Mouse (Mus musculus) CH12.LX (cell line): Measurements from ENCODE around the gene Ly6g6c. TPM values are rescaled to one million over a fixed set of nuclear protein-coding genes. Genes with fewer than 3 reads are reported as not detected.

Experiments
- DNase-seq: peaks from one replicate; pipeline ENCODE4 v3.0.0-alpha.2; 2013; ENCODE audit errors: extremely low read depth
- H3K27ac ChIP-seq: 2 replicates; pipeline ENCODE4 v1.5.1; 2012; ENCODE audit warnings: low read depth, mild to moderate bottlenecking, control low read depth, moderate library complexity; ENCODE audit not compliant: insufficient read depth
- H3K27me3 ChIP-seq: replicated peaks from 2 replicates; pipeline ENCODE3; 2012; ENCODE audit warnings: inconsistent platforms
- H3K36me3 ChIP-seq, 2 experiments: replicated peaks in 1 of 2; 2 replicates each; pipeline versions ENCODE3 to v1.6.1; 2012; ENCODE audit warnings: inconsistent platforms in 1 of 2, low read length in 1 of 2, mild to moderate bottlenecking in 1 of 2, mixed read lengths in 1 of 2, moderate library complexity in 1 of 2; ENCODE audit not compliant: control insufficient read depth in 1 of 2, insufficient read depth in 1 of 2
- H3K4me1 ChIP-seq, 2 experiments: 2 replicates each; pipeline ENCODE4 v1.6.1; 2012; ENCODE audit warnings: inconsistent platforms in 1 of 2, moderate library complexity in 1 of 2; ENCODE audit not compliant: insufficient read depth in 2 of 2, control insufficient read depth in 1 of 2
- H3K4me2 ChIP-seq: 2 replicates; pipeline ENCODE4 v1.6.1; 2012; ENCODE audit warnings: low read depth, mild to moderate bottlenecking, control low read depth; ENCODE audit not compliant: poor library complexity, insufficient read depth, severe bottlenecking
- H3K4me3 ChIP-seq, 3 experiments: fragments of 150-350 bp in 1 of 3; sonication (generic) in 1 of 3; replicated peaks in 1 of 3; 2 replicates each; pipeline versions ENCODE3 to v1.5.1; 2011 to 2012; ENCODE audit warnings: low read depth in 2 of 3, low read length in 2 of 3, mild to moderate bottlenecking in 2 of 3, moderate library complexity in 2 of 3, control low read depth in 1 of 3, improper control_type of control experiment in 1 of 3, inconsistent platforms in 1 of 3, mixed read lengths in 1 of 3; ENCODE audit not compliant: poor library complexity in 1 of 3
- H3K79me2 ChIP-seq: replicated peaks from 2 replicates; pipeline ENCODE4 v1.6.1; 2012; ENCODE audit warnings: mild to moderate bottlenecking, moderate library complexity; ENCODE audit not compliant: control insufficient read depth, poor library complexity, insufficient read depth, severe bottlenecking; ENCODE audit errors: extremely low read depth
- H3K9ac ChIP-seq: 2 replicates; pipeline ENCODE4 v1.6.1; 2012; ENCODE audit warnings: low read depth, mild to moderate bottlenecking, control low read depth, moderate library complexity; ENCODE audit not compliant: insufficient read depth
- H3K9me3 ChIP-seq: replicated peaks from 2 replicates; pipeline ENCODE3; 2012; ENCODE audit warnings: low read length, inconsistent platforms, mixed read lengths
- BHLHE40 ChIP-seq: IDR thresholded peaks from 2 replicates; pipeline ENCODE4 v1.6.1; 2011; ENCODE audit warnings: mild to moderate bottlenecking, low read depth, low read length, improper control_type of control experiment
- CHD2 ChIP-seq: IDR thresholded peaks from 2 replicates; pipeline ENCODE4 v1.6.1; 2011; ENCODE audit warnings: low read length, improper control_type of control experiment
- CTCF ChIP-seq, 2 experiments: IDR thresholded peaks in 1 of 2; conservative IDR thresholded peaks in 1 of 2; 2 replicates each; pipeline ENCODE4 v1.5.1; 2011 to 2012; ENCODE audit warnings: low read depth in 2 of 2, low read length in 2 of 2, improper control_type of control experiment in 1 of 2, inconsistent platforms in 1 of 2, mild to moderate bottlenecking in 1 of 2, moderate library complexity in 1 of 2
- E2F4 ChIP-seq: IDR thresholded peaks from 2 replicates; pipeline ENCODE4 v1.6.1; 2011; ENCODE audit warnings: low read depth, low read length, improper control_type of control experiment; ENCODE audit not compliant: insufficient replicate concordance
- EP300 ChIP-seq: IDR thresholded peaks from 2 replicates; pipeline ENCODE4 v1.6.1; 2011; ENCODE audit warnings: low read length, improper control_type of control experiment
- GABPA ChIP-seq: IDR thresholded peaks from 2 replicates; pipeline ENCODE4 v1.6.1; 2012; ENCODE audit warnings: low read depth, low read length, improper control_type of control experiment, inconsistent platforms; ENCODE audit not compliant: insufficient replicate concordance
- JUND ChIP-seq: conservative IDR thresholded peaks from 2 replicates; pipeline ENCODE4 v1.6.1; 2011; ENCODE audit warnings: low read depth, low read length, improper control_type of control experiment
- MAZ ChIP-seq: IDR thresholded peaks from 2 replicates; pipeline ENCODE4 v1.6.1; 2012; ENCODE audit warnings: low read depth, mild to moderate bottlenecking, inconsistent platforms, low read length, improper control_type of control experiment, moderate library complexity
- MEF2A ChIP-seq: IDR thresholded peaks from 2 replicates; pipeline ENCODE4 v1.6.1; 2014; ENCODE audit warnings: low read depth, mild to moderate bottlenecking, inconsistent platforms, low read length, improper control_type of control experiment, borderline replicate concordance
- MYC ChIP-seq: IDR thresholded peaks from 2 replicates; pipeline ENCODE4 v1.6.1; 2011; ENCODE audit warnings: low read depth, mild to moderate bottlenecking, improper control_type of control experiment, low read length
- PAX5 ChIP-seq: IDR thresholded peaks from 2 replicates; pipeline ENCODE4 v1.6.1; 2012; ENCODE audit warnings: low read length, inconsistent platforms, mixed read lengths
- POLR2A ChIP-seq: IDR thresholded peaks from 2 replicates; pipeline ENCODE4 v1.6.1; 2011; ENCODE audit warnings: low read depth, mild to moderate bottlenecking, improper control_type of control experiment, low read length
- POLR2AphosphoS2 ChIP-seq: IDR thresholded peaks from 2 replicates; pipeline ENCODE4 v1.6.1; 2011; ENCODE audit warnings: low read depth, low read length, improper control_type of control experiment
- RAD21 ChIP-seq: IDR thresholded peaks from 2 replicates; pipeline ENCODE4 v1.6.1; 2011; ENCODE audit warnings: low read depth, mild to moderate bottlenecking, low read length, improper control_type of control experiment, moderate library complexity
- SIN3A ChIP-seq: IDR thresholded peaks from 2 replicates; pipeline ENCODE4 v1.6.1; 2012; ENCODE audit warnings: low read length, improper control_type of control experiment, inconsistent platforms
- TCF12 ChIP-seq: IDR thresholded peaks from 2 replicates; pipeline ENCODE4 v1.6.1; 2014; ENCODE audit warnings: low read depth, mild to moderate bottlenecking, inconsistent platforms, low read length, improper control_type of control experiment
- UBTF ChIP-seq: IDR thresholded peaks from 2 replicates; pipeline ENCODE4 v1.6.1; 2012; ENCODE audit warnings: low read depth, mild to moderate bottlenecking, inconsistent platforms, low read length, improper control_type of control experiment, moderate library complexity
- USF1 ChIP-seq: IDR thresholded peaks from 2 replicates; pipeline ENCODE4 v1.6.1; 2014; ENCODE audit warnings: low read depth, mild to moderate bottlenecking, inconsistent platforms, low read length, improper control_type of control experiment
- ZC3H11A ChIP-seq: IDR thresholded peaks from 2 replicates; pipeline ENCODE4 v1.6.1; 2012; ENCODE audit warnings: low read depth, mild to moderate bottlenecking, inconsistent platforms, low read length, improper control_type of control experiment
- dilution Hi-C: fragments of 300-500 bp; cut with MboI; formaldehyde crosslinking; loops from 2 replicates; pipeline ENCODE4 v1.14.3; 2020; ENCODE audit warnings: low sequenced_read_pairs; ENCODE audit not compliant: extremely low pct_unique_long_range_greater_than_20kb, extremely low pct_ligation_motif_present
- in situ Hi-C: fragments of 300-500 bp; cut with MboI; formaldehyde crosslinking; loops from 3 replicates; pipeline ENCODE4 v1.14.3; 2019; ENCODE audit warnings: low sequenced_read_pairs, low pct_ligation_motif_present, low pct_unique_long_range_greater_than_20kb, mixed read lengths
- polyA plus RNA-seq: library from polyadenylated mRNA; unstranded; fragments of >175 nt; gene quantifications from 2 replicates; pipeline ENCODE4 v1.2.1, GENCODE M21; 2012; ENCODE audit warnings: low read depth; ENCODE audit not compliant: insufficient read length
- total RNA-seq, 2 experiments: library from RNA; depleted of rRNA; stranded (reverse); fragments of 300-350 nt in 1 of 2; fragments of >200 nt in 1 of 2; gene quantifications; 2 replicates each; pipeline ENCODE4 v1.2.3; 2012 to 2014

Ly6g6c gene
- total and polyA plus RNA-seq, 3 experiments = 0.30 TPM; not detected in 2

GRCm38 (mm10) chr17:35102299-35102698, 37.1 kb downstream of the Ly6g6c start:
- no peak overlapping the region for H3K4me2 ChIP-seq
- H3K4me1 ChIP-seq = peaks cover 0 to 4% of the 10 kb centered on the region in 2 experiments; a peak in 1 of 4 replicates
- H3K79me2 ChIP-seq = no peaks in the 10 kb centered on the region
- no peak overlapping the region for H3K9ac ChIP-seq
- peaks cover 43 to 75% of the 10 kb centered on the region in 2 experiments for H3K36me3 ChIP-seq
- H3K27me3 ChIP-seq = no peaks in the 10 kb centered on the region
- in situ Hi-C loops (no loop called here), dilution Hi-C loops (no loop called here)
- TF ChIP-seq UBTF (no peak), TCF12 (no peak), MEF2A (no peak), GABPA (no peak), MYC (no peak), CHD2 (no peak), E2F4 (no peak), SIN3A (no peak), JUND (no peak), POLR2A (no peak), BHLHE40 (no peak)
- no peak overlapping the region for H3K27ac ChIP-seq
- DNase-seq = no peak
- no peaks in the 10 kb centered on the region for H3K9me3 ChIP-seq
- no peak overlapping the region for H3K4me3 ChIP-seq

DNA sequence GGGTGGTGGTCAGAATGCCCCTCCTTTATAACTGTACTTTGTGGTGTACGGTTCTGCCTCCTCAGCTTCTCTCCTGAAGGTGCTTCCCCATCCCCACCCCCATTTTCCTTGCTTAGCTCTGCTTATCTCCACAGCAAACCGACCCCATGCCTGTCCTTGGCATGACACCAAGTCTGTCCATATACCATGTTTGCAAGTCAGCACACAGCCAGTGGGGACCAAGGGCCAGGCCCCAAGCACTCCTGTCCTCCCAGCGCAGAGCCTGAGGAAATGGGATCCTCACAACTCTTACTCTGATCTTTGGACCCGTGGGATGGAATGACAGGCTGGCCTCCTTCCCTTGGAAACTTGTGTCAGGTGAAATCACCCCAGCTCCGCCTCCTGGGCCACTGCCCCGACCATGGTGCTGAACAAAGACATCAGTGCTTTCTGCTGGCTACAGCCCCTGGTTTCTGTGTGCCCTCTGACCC, 38.1 kb downstream of the Ly6g6c start:
- H3K27ac ChIP-seq = no peak overlapping the region
- H3K79me2 ChIP-seq = no peaks in the 10 kb centered on the region
- no peak for DNase-seq
- in situ Hi-C loops = no loop called here
- no peak overlapping the region for H3K4me3 ChIP-seq
- H3K9ac ChIP-seq = no peak overlapping the region
- no peak overlapping the region for H3K4me2 ChIP-seq
- H3K27me3 ChIP-seq = no peaks in the 10 kb centered on the region
- peaks cover 0 to 4% of the 10 kb centered on the region in 2 experiments; a peak in 1 of 4 replicates for H3K4me1 ChIP-seq
- no peaks in the 10 kb centered on the region for H3K9me3 ChIP-seq
- TF ChIP-seq CTCF (conservative IDR thresholded peaks at IDR 0.05 in 1 of 2, IDR thresholded peaks at IDR 0.05 in 1 of 2; ENCODE audit: low read depth in 2 of 2, low read length in 2 of 2) (no peak), ZC3H11A (no peak), JUND (no peak), MYC (no peak), EP300 (no peak), RAD21 (no peak), MEF2A (no peak), PAX5 (no peak), POLR2AphosphoS2 (no peak), MAZ (no peak), USF1 (no peak)
- dilution Hi-C loops = no loop called here
- H3K36me3 ChIP-seq = peaks cover 40 to 67% of the 10 kb centered on the region in 2 experiments
